Mouse (Mus musculus) heart, embryonic 14.5 days (tissue): ENCODE measurements around the gene Vps45. TPM values are rescaled to one million over a fixed set of nuclear protein-coding genes. Genes with fewer than 3 reads are reported as not detected.
"Not testable (repeated sequence)": the region's sequence is repeated elsewhere in the genome, so short reads cannot be mapped to it uniquely, and the experiment has no call there.

Experiments
- ATAC-seq: fragments of 200-750 bp; cut with Nextera tagmentation; 2 replicates; pipeline ENCODE4 v1.8.0; 2017; ENCODE audit warnings: low read depth, moderate TSS enrichment; ENCODE audit not compliant: insufficient number of reproducible peaks, insufficient read depth, low FRiP score
- H3K27ac ChIP-seq, 2 experiments: fragments of 200-500 bp in 1 of 2; fragments of 300-500 bp in 1 of 2; sonication (generic) in 1 of 2; replicated peaks in 1 of 2; 2 replicates each; pipeline ENCODE4 v1.5.1; 2012 to 2014; ENCODE audit warnings: low read depth in 2 of 2, low read length in 2 of 2, control low read depth in 1 of 2, mild to moderate bottlenecking in 1 of 2, mixed read lengths in 1 of 2; ENCODE audit not compliant: control insufficient read depth in 1 of 2, insufficient read depth in 1 of 2
- H3K27me3 ChIP-seq: fragments of 300-500 bp; sonication (generic); 2 replicates; pipeline ENCODE4 v1.6.1; 2014; ENCODE audit warnings: mild to moderate bottlenecking, low read length, control low read depth; ENCODE audit not compliant: control insufficient read depth, insufficient read depth
- H3K36me3 ChIP-seq: fragments of 300-500 bp; sonication (generic); 2 replicates; pipeline ENCODE4 v1.6.1; 2014; ENCODE audit warnings: mild to moderate bottlenecking, control low read depth, low read length, mixed read lengths; ENCODE audit not compliant: control insufficient read depth, insufficient read depth
- H3K4me1 ChIP-seq, 2 experiments: fragments of 200-500 bp in 1 of 2; fragments of 300-500 bp in 1 of 2; sonication (generic) in 1 of 2; 2 replicates each; pipeline ENCODE4 v1.6.1; 2012 to 2014; ENCODE audit warnings: low read length in 2 of 2, control low read depth in 1 of 2, mixed read lengths in 1 of 2; ENCODE audit not compliant: control insufficient read depth in 2 of 2, insufficient read depth in 2 of 2
- H3K4me2 ChIP-seq: fragments of 300-500 bp; sonication (generic); 2 replicates; pipeline ENCODE4 v1.6.1; 2014; ENCODE audit warnings: mild to moderate bottlenecking, low read length
- H3K4me3 ChIP-seq, 2 experiments: fragments of 200-500 bp in 1 of 2; fragments of 300-500 bp in 1 of 2; sonication (generic) in 1 of 2; 2 replicates each; pipeline ENCODE4 v1.5.1; 2012 to 2014; ENCODE audit warnings: low read length in 2 of 2, mild to moderate bottlenecking in 2 of 2, control low read depth in 1 of 2, low read depth in 1 of 2, moderate library complexity in 1 of 2; ENCODE audit not compliant: control insufficient read depth in 1 of 2, insufficient read depth in 1 of 2
- H3K9ac ChIP-seq: fragments of 300-500 bp; sonication (generic); 2 replicates; pipeline ENCODE4 v1.6.1; 2014; ENCODE audit warnings: mild to moderate bottlenecking, low read length
- H3K9me3 ChIP-seq: fragments of 300-500 bp; sonication (generic); 2 replicates; pipeline ENCODE4 v1.6.1; 2016; ENCODE audit warnings: low read length, control low read depth; ENCODE audit not compliant: control insufficient read depth
- WGBS: fragments of 180-500 bp; shearing (Covaris S2); extraction: QIAGEN DNeasy Blood & Tissue Kit; methylation state at CpG from one replicate; pipeline ENCODE4 v1.1.7; 2014; 5-methylcytosine and 5-hydroxymethylcytosine counted together
- polyA plus RNA-seq: library from polyadenylated mRNA; unstranded; fragments of >200 nt; fragmentation: Nextera tagmentation; extraction: Ambion mirVana; gene quantifications from 2 replicates; pipeline ENCODE4 v1.2.1, GENCODE M21; 2014

Gene Vps45
- polyA plus RNA-seq, 1 experiment from 2014 or later: 22.8 TPM

GRCm38 (mm10) chr3:96055294-96055693 is 3.0 kb downstream of the Vps45 start:
- no peaks in the 10 kb centered on the region for H3K9me3 ChIP-seq
- H3K27ac ChIP-seq: no peak overlapping the region
- H3K9ac ChIP-seq: no peak overlapping the region
- no peaks in the 10 kb centered on the region for H3K27me3 ChIP-seq
- H3K4me3 ChIP-seq: no peak overlapping the region
- ATAC-seq: no peak
- H3K4me2 ChIP-seq: no peak overlapping the region
- peaks cover 14% of the 10 kb centered on the region; the same call in 1 of the 2 replicates for H3K36me3 ChIP-seq
- H3K4me1 ChIP-seq: 0 out of 4 replicates have a peak, but pooled peaks cover 0 to 2% of the 10 kb centered on the region in 2 experiments
- WGBS: 89% methylated on average over 6 of the region's 6 CpGs

DNA sequence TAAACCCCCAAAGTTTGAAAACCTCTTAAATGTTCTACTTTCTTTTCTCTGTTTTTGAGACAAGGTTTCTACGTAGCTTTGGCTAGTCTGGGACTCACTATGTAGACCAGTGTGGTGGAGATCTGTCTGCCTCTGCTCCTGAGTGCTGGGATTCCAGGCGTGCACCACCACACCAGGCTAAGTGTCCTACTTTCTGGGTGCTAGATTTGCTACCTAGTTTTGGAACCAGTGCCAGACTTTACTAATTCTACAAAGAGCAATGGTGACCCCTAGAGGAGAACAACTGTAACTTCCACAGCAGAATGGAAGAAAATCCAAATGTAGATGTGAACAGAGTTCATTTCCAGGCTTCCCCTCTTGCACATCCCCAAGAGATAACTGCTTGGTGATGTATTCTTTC is 6.4 kb downstream of the Vps45 start:
- no peaks in the 10 kb centered on the region for H3K27me3 ChIP-seq
- no peak for ATAC-seq
- 57% methylated on average over 2 of the region's 2 CpGs for WGBS
- H3K27ac ChIP-seq: no peak overlapping the region
- no peak overlapping the region for H3K9ac ChIP-seq
- H3K4me1 ChIP-seq: no peaks in the 10 kb centered on the region
- H3K9me3 ChIP-seq: no peaks in the 10 kb centered on the region
- peaks cover 25% of the 10 kb centered on the region for H3K36me3 ChIP-seq
- H3K4me3 ChIP-seq: no peak overlapping the region
- no peak overlapping the region for H3K4me2 ChIP-seq

GRCm38 (mm10) chr3:96051186-96051585 is 7.1 kb downstream of the Vps45 start:
- Histone ChIP-seq H3K4me3 (no peak overlapping the region), H3K36me3 (peaks cover 31% of the 10 kb centered on the region), H3K9me3 (no peaks in the 10 kb centered on the region), H3K4me2 (no peak overlapping the region), H3K27me3 (no peaks in the 10 kb centered on the region), H3K4me1 (no peaks in the 10 kb centered on the region), H3K9ac (no peak overlapping the region), H3K27ac (no peak overlapping the region)
- 77% methylated on average over 4 of the region's 4 CpGs for WGBS
- ATAC-seq: no peak

- Histone ChIP-seq H3K4me3 (no peak overlapping the region), H3K9ac (no peak overlapping the region)
- no peak for ATAC-seq
These were observed 7.5 kb downstream of the Vps45 start for GRCm38 (mm10) chr3:96050779-96051178.

GRCm38 (mm10) chr3:96044559-96044958 is 13.7 kb downstream of the Vps45 start:
- H3K27ac ChIP-seq, H3K27me3 ChIP-seq, H3K4me1 ChIP-seq, ATAC-seq, H3K9ac ChIP-seq, H3K4me2 ChIP-seq, H3K4me3 ChIP-seq, H3K9me3 ChIP-seq: not testable (repeated sequence)
- 92% methylated on average over 3 of the region's 3 CpGs for WGBS
- peaks cover 31% of the 10 kb centered on the region for H3K36me3 ChIP-seq

More at GRCm38 (mm10) chr3:96050779-96051178, 7.5 kb downstream of the Vps45 start:
- Histone ChIP-seq H3K9me3 (no peaks in the 10 kb centered on the region), H3K27me3 (no peaks in the 10 kb centered on the region), H3K27ac (no peak overlapping the region), H3K4me1 (no peaks in the 10 kb centered on the region), H3K36me3 (peaks cover 35% of the 10 kb centered on the region), H3K4me2 (no peak overlapping the region)
- 80% methylated on average over 7 of the region's 7 CpGs for WGBS

DNA sequence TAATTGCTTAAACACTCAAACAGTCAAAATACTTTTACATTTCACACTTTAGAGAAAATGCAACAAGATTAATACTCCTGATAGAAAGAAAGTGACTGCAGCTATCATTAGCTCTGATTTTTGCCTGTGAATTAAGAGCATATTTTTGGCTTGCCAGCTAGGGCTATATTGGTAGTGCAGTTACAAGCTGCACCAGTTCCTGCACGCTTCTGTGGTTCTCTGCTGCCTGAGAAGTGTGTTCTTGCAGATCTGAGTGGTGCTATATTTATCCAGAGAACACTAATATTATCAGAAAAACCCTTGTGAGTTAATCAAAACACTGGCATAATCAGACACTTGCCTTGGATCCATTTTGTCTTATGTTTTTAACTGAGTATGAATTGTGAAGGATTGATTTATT is 15.2 kb downstream of the Vps45 start:
- Histone ChIP-seq H3K4me3 (no peak overlapping the region), H3K9ac (no peak overlapping the region), H3K4me2 (no peak overlapping the region), H3K9me3 (no peaks in the 10 kb centered on the region), H3K4me1 (peaks cover 3 to 5% of the 10 kb centered on the region in 2 experiments), H3K36me3 (peaks cover 29% of the 10 kb centered on the region), H3K27me3 (no peaks in the 10 kb centered on the region), H3K27ac (peak overlapping the region in 1 of 2 experiments; percentile 78; a peak in 2 of 4 replicates)
- no peak for ATAC-seq
- WGBS: 10% methylated on average over 1 of the region's 1 CpGs

GRCm38 (mm10) chr3:96041079-96041478 is 17.2 kb downstream of the Vps45 start:
- ATAC-seq: no peak
- H3K9me3 ChIP-seq: no peaks in the 10 kb centered on the region
- no peak overlapping the region for H3K4me2 ChIP-seq
- H3K27ac ChIP-seq: no peak overlapping the region
- 95% methylated on average over 6 of the region's 6 CpGs for WGBS
- no peak overlapping the region for H3K9ac ChIP-seq
- H3K4me3 ChIP-seq: no peak overlapping the region
- peaks cover 13% of the 10 kb centered on the region for H3K36me3 ChIP-seq
- peaks cover 3 to 5% of the 10 kb centered on the region in 2 experiments for H3K4me1 ChIP-seq
- H3K27me3 ChIP-seq: no peaks in the 10 kb centered on the region

GRCm38 (mm10) chr3:96040663-96041006 is 17.6 kb downstream of the Vps45 start:
- ATAC-seq: no peak
- H3K9me3 ChIP-seq: no peaks in the 10 kb centered on the region
- WGBS: 91% methylated on average over 2 of the region's 2 CpGs

More at GRCm38 (mm10) chr3:96040663-96041006, 17.6 kb downstream of the Vps45 start:
- no peak overlapping the region for H3K9ac ChIP-seq
- H3K4me1 ChIP-seq: peaks cover 3 to 6% of the 10 kb centered on the region in 2 experiments
- no peak overlapping the region for H3K4me2 ChIP-seq
- H3K27ac ChIP-seq: no peak overlapping the region
- H3K27me3 ChIP-seq: no peaks in the 10 kb centered on the region
- H3K36me3 ChIP-seq: peaks cover 8% of the 10 kb centered on the region
- H3K4me3 ChIP-seq: no peak overlapping the region
